Mouse (Mus musculus) cerebellum, adult 2 months (tissue): Measurements from ENCODE around the gene Ddc.

Experiments
- CTCF ChIP-seq: fragments of 200-500 bp; IDR thresholded peaks from 2 replicates; pipeline ENCODE4 v1.5.1; 2011; ENCODE audit warnings: low read depth, mild to moderate bottlenecking, control low read depth, low read length, moderate library complexity, borderline replicate concordance; ENCODE audit not compliant: insufficient read depth
- POLR2A ChIP-seq: fragments of 200-500 bp; IDR thresholded peaks from 2 replicates; pipeline ENCODE4 v1.6.1; 2011; ENCODE audit warnings: low read length, control low read depth, borderline replicate concordance; ENCODE audit not compliant: insufficient read depth

DNA sequence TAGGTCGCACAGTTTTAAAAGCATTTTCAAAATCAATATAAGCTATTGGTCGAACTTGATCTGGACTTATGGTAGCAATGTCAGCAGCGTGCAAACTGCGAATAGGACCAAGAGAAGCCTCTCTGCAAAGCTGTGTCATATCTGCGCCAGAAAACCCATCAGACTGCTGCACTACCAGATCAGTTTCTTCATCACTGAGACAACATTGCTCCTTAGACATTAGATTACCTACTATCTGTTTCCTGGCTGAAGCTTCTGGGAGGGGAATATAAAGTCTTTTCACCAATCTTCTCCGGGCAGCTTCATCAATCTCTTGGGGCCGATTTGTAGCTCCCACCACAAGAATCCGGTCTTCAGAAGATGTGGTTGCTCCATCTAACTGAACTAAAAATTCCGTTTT is 96.9 kb downstream of the Ddc start:
- no peak for TF ChIP-seq CTCF
- TF ChIP-seq POLR2A, result no peak
